Mouse (Mus musculus) c-Kit-positive CD71-negative TER-119-negative erythroid progenitor cells, embryonic 14.5 days (primary cell): ENCODE results near the gene Ddx21.
"Not testable (repeated sequence)": the region's sequence is repeated elsewhere in the genome, so short reads cannot be mapped to it uniquely, and the experiment has no call there.

Source experiments
- DNase-seq: peaks from one replicate; pipeline ENCODE4 v3.0.0-alpha.2; 2013; ENCODE audit warnings: low read depth

Ddx21 gene

DNA sequence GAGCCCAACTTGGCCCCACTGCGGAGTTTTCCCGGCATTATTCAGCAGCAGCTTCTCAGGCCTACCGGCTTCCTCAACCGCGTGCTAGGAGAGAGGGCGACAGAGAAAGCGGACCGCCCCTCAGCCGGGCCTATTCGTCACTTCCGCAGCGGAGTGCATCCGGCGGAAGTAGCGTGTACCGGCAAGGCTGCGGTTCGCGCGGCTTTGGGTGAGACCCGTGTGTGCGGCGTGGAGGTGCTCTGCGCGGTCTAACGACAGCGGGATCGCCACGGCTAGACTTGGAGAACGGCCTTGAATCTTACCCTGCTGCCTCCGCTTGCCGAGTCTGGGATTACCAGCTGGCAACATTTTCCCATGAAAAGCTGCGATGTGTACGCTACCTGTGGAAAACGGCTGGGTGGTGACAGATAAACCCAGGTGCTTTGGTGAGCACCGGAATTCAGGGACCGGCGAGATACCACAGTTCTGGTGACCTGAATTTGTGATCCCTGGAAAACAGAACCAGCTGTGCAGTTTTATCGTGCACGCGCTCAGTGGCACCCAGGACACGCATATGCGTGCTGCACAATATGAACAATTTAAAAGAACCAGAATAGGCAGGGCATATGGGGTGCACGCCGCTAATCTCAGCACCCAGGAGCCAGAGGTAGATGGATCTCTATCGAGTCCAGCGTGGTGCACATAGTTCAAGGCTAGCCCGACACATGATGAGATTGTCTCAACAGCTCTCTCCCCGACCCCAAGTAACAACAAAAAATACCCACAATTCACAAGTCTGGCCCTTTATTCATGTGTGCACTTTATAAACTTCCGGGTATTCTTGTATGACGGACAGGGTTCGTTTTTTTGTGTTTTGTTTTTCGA lies at the start of gene Ddx21:
Gene Ddx21 (minus strand): TSS at position 105 of the 864 bp plus-strand sequence.
- peak; percentile 86 for DNase-seq

DNA sequence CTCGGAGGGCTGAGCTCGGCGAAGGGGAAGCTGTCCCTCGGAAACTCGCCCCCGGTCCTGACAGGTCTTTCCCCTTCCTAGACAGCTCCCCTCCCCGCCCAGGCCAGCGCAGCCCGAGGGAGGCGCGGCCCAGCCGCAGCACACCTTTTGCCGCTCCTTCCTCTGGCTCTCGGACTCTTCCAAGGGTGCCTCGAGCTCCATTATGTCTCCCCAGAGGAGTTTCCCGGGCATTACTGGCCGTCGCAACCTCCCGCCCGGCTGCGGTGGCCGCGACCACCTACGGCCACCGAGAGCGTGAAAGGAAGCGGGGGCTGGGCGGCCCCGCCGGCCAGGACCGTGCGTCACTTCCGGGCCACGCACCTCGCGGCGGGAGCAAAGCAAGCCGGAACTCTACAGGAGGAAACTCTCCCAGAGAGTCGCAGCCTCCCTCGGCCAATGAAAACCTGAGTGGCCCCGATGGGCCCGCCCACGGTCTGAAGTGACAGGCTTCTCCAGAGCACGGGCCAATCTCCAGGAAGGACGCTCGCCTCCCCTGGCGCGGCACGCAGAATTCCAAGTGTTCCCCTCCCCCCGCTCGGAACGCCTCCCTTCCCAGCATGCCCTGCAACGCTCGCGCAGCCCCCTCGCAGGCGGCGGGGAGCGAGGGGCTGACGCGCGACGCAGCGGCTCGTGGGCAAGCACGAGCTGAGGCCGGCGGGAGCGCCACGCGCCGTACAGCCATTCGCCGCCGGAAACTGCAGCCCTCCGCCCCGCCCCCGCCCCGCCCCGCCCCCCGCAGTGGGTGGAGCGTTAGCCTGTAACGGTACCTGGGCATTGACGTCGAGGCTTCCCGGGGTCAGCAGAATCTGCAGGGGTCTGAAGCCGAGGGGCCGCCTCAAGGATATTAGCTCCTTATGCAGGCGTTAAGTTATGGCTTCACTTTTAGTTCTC lies 49.1 kb upstream of the Ddx21 start, which contains the start of gene Ddx50:
Gene Ddx50 (minus strand): TSS at position 338 of the 930 bp plus-strand sequence.
- peak; percentile 92 for DNase-seq

- DNase-seq: no peak
Measured at GRCm38 (mm10) chr10:62650358-62650782, 48.3 kb upstream of the Ddx21 start.

- no peak for DNase-seq
Measured at GRCm38 (mm10) chr10:62604161-62604560, 2.1 kb upstream of the Ddx21 start.

DNA sequence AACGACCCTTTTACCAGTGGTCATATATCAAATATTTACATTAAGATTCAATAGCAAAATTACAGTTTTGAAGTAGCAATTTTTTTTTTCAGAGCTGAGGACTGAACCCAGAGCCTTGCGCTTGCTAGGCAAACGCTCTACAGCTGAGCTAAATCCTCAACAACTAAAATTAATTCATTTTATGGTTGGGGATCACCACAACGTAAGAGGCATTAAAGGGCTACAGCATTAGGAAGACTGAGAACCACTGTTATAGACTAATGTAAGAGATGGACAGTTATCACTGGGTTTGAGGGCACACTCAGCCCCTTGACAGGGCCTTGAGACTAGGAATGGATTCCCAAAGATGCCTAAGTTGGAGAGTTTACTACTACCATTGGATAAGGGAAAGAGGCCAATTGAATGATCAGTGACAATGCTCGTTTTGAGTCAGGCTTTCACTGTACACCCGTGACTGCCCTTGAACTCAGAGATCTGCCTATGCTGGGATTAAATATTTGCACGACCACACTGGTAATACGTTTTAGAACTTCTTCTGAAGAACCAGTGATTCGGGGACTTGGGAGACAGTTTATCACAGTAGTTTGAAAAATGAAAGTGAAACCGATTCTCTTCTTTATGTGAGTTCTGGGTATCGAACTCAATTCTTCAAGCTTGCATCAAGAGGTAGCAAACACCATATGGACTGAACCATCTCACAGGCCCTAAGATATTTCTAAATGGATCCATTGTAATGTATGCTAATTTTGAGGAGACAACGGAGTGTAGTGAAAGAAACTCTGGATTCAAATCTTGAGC lies 1.4 kb upstream of the Ddx21 start:
- DNase-seq: no peak

- DNase-seq: no peak
Measured at GRCm38 (mm10) chr10:62601833-62602176, 276 bp downstream of the Ddx21 start.

DNA sequence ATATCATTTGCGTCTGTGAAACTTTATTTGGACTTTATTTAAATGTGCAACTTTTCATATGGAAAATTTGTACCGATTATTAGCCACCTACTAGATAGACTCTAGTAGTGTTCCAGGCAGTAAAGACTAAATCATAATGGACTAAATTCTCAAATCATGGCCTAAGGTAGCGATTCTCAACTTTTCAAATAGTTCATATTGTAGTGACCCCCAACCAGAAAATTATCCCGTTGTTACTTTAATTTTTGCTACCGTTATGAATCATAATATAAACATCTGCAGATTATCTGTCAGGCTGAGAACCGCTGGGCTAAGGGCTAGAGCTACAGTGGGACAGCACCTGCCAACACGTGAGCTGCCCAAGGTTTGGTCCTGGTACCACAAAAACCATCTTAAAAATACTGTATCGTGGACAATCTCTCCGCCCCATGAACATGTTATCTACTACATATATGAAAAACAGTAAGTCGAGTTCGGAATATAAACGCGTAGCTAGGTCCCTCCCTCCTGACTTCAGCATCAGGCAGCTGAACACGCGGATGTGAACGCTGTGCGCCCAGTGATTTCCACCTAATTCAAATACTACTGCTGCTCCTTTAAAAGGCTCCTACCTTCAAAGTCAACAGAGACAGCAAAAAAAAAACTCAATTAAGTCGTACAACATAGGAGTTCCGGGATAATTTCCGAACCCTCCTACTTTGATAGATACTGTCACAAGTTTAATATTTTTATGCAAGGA lies 859 bp downstream of the Ddx21 start:
- no peak for DNase-seq

DNA sequence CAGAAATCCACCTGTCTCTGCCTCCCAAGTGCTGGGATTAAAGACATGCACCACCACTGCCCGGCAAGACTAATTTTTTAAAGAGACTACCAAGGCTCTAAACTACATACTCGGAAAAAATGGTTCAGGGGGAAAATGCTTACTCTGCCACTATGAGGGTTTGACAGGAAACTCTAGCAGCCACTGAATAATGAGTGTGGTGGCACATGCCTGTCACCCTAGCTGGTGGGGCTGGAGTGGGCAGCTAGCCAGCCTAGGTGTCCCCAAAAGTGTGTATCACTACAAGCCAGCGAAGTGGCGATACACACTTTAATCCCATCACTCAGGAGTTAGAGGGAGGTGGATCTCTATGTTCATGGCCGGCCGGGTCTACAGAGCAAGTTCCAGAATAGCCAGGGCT lies 2.0 kb downstream of the Ddx21 start:
- DNase-seq: no peak

DNA sequence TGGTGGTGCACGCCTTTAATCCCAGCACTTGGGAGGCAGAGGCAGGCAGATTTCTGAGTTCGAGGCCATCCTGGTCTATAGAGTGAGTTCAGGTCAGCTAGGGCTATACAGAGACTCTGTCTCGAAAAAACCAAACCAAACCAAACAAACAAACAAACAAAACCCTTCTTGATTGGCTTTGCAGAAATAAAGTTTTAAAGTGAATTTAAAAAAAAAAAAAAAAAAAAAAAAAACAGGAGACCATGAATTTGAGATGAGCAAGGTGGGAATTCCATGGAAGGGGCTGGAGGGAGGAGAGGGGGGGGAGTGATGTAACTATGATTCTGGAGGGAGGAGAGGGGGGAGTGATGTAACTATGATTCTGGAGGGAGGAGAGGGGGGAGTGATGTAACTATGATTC lies 2.8 kb downstream of the Ddx21 start:
- not testable (repeated sequence) for DNase-seq

- no peak for DNase-seq
Measured at GRCm38 (mm10) chr10:62592496-62592895, 9.6 kb downstream of the Ddx21 start.

GRCm38 (mm10) chr10:62590200-62590599 lies 11.9 kb downstream of the Ddx21 start:
- DNase-seq: peak; percentile 93

GRCm38 (mm10) chr10:62588616-62589015 lies 13.5 kb downstream of the Ddx21 start:
- no peak for DNase-seq

DNA sequence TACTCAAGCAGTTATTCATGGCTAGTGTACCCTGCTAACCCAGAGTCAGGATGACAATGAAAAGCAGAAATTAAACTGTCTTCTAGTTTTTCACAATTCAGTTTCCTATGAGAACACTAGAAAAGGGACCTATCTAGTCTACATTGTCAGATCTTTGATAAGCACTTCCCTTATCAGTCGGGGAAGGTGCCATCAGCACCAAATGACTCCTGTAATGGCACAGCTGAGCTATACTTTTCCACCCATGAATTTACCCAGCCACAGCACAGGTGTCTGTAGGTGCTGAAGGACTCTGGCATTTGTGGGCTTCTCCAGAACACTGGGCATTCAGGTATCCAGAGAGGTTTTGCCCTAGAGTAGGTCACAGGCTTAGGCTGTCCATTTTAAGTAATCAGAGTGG lies 18.8 kb downstream of the Ddx21 start:
- DNase-seq: no peak

GRCm38 (mm10) chr10:62582701-62583100 lies 19.4 kb downstream of the Ddx21 start:
- no peak for DNase-seq

DNA sequence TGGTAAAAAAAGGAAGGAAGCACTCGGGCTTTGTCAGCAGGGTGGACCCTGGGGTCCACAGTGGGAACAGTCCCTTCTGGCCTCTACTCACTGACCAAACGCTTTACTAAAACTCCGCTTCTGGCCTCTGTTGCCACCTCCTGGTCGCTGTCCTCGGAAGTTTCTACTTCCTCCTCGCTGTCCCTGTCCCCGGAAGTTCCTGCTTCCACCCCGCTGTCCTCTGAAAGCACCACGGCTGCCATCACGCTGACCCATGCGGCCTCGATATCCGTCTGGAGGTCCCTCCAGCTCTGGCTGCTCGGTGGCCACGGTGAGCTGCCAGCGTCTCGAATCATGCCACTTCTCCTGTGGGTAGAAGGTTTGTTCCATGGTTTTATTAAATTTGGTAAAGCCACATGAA lies 19.8 kb downstream of the Ddx21 start:
- DNase-seq: no peak

- DNase-seq: not testable (repeated sequence)
Measured at GRCm38 (mm10) chr10:62579129-62579528, 23.0 kb downstream of the Ddx21 start.

GRCm38 (mm10) chr10:62578338-62579100 lies 23.6 kb downstream of the Ddx21 start, which contains the start of gene Kif1bp:
Kif1bp (minus strand) TSS chr10:62578457.
- peak; percentile 95 for DNase-seq

GRCm38 (mm10) chr10:62577673-62578337 lies 24.3 kb downstream of the Ddx21 start:
- no peak for DNase-seq

DNA sequence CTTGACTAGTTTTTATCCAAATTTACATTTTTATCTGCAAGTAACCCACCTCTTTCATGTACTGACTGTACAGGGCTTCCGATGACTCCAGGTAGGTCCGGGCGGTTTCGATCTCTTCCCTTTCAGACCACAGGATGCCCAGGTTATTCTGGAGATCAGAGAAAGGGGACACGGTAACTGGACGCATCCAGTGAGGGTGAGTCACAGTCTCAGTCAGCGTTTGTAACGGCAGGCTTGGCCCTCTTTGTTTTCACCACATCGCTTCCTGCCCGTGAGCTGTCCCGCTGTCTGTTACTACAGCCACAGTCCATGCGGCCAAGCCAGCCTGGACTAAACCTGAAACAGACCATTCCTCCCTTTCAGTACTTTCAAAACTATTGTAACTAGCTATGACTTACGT lies 27.1 kb downstream of the Ddx21 start:
- no peak for DNase-seq
